Mouse (Mus musculus): ENCODE results near the gene Rangap1. TPM values are rescaled to one million over a fixed set of nuclear protein-coding genes. Genes with fewer than 3 reads are reported as not detected.

Gene Rangap1
- 99.6 and 101 TPM in 2 replicates for polyA plus RNA-seq (2015; fragmentation: Nextera tagmentation; extraction: Ambion mirVana)

DNA sequence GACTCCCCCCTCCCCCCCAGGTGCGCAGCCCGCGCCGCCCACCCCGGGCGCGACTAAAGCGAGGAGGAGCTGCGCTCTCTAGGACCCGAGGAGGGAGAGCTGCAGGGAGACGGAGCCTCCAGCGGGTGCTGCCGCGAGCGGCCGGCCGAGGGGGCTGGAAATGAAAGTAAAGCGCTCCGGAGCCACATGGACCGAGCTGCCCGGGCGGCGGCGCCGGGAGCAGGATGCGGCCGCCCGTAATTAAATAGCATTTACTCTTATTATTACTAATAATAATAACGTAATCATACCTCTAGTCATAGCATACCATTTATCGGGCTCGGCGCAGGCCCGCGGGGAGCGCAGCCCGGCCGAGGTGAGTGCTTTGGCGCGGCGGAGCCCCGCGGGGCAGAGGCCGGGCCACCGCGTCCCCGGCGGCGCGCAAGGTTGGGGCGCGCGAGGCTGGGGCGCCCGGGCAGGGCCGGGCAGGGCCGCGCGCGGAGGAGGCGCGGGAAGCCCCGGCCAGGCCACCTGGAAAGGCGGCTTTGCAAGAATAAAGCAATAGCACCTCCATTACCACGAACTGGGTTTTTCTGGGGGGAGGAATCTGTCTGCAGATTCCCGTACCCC is at the start of gene Rangap1, which contains the start of gene Zc3h7b:
TSS of gene Rangap1 (minus strand) at position 539 of the 609 bp plus-strand sequence.
TSS of gene Zc3h7b (plus strand) at position 66 of the 609 bp plus-strand sequence.
- Histone ChIP-seq H3K4me3 (peak within 1 kb of the TSS; percentile 98), H3K4me1 (peaks cover 15% of the 10 kb centered on the region), H3K9me3 (no peaks in the 10 kb centered on the region), H3K27ac (peak within 1 kb of the TSS; percentile 94), H3K4me2 (peak within 1 kb of the TSS; percentile 79), H3K36me3 (no peaks in the 10 kb centered on the region), H3K27me3 (no peaks in the 10 kb centered on the region), H3K9ac (peak within 1 kb of the TSS; percentile 94)
- ATAC-seq (ENCODE audit: insufficient number of reproducible peaks, low FRiP score, low TSS enrichment, low read depth), result peak; percentile 74
- whole genome bisulfite sequencing, result under 1% methylated on average over 63 of the region's 65 CpGs

DNA sequence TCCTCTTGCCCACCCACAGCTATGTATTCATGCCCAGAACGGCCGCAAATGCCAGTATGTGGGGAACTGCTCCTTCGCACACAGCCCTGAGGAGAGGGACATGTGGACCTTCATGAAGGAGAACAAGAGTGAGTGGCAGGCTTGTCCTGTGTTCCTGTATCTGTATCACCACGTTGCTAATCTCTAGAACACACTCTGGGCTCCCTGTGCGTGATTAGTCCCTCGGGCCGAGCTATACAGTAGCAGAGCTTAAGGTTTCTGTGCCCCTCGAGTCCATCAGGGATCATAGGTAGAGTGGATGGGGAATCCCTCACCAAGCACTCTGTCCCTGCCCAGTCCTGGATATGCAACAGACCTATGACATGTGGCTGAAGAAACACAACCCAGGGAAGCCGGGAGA is 47.1 kb upstream of the Rangap1 start:
- WGBS, result 94% methylated on average over 9 of the region's 9 CpGs
- Histone ChIP-seq H3K9me3 (no peaks in the 10 kb centered on the region), H3K9ac (no peak overlapping the region), H3K27me3 (no peaks in the 10 kb centered on the region), H3K4me1 (no peaks in the 10 kb centered on the region), H3K4me2 (no peak overlapping the region), H3K4me3 (no peak overlapping the region), H3K27ac (no peak overlapping the region), H3K36me3 (peaks cover 73% of the 10 kb centered on the region)
- ATAC-seq (ENCODE audit: insufficient number of reproducible peaks, low FRiP score, low TSS enrichment, low read depth), result no peak

DNA sequence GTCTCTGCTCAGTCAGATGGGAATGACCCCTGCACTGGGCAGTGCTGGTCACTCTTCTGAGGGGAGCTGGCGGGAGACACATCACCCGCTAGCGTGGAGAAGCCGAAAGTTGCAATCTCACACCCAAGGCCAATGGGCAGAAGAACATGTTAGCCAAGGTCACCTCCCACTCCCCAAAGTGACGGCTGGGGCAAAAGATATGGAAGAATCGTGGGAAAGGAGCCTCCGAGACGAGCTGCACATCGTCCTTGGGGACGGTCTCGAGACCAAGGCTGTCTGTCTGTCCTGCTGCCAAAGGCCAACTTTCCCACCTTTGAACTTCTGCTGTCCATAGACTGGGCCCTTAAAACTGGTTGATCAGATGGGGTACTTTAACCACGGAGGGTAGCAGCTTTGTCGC is 42.2 kb upstream of the Rangap1 start:
- no peaks in the 10 kb centered on the region for H3K4me1 ChIP-seq
- peaks cover 87% of the 10 kb centered on the region for H3K36me3 ChIP-seq
- H3K4me2 ChIP-seq, result no peak overlapping the region
- H3K4me3 ChIP-seq, result no peak overlapping the region
- 96% methylated on average over 13 of the region's 13 CpGs for WGBS
- no peak for ATAC-seq (ENCODE audit: insufficient number of reproducible peaks, low FRiP score, low TSS enrichment, low read depth)
- H3K9me3 ChIP-seq, result no peaks in the 10 kb centered on the region
- no peak overlapping the region for H3K9ac ChIP-seq
- no peak overlapping the region for H3K27ac ChIP-seq
- H3K27me3 ChIP-seq, result no peaks in the 10 kb centered on the region

DNA sequence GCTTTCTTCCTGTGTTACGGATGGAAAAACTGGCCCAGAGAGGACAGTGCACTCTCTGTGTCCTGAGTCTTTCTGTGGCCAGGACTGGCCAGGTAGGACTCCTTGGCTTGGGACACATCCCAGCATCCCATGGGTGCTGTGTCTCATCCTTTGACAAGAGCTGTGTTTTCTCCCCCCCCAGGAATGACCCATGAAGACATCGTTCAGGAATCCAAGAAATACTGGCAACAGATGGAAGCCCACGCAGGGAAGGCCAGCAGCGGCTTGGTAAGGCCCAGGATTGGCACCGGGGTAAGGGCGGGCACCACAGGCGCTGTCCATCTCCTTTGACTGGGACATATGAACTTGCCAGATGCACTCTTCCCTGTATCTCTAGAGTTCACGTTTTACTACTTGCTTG is 40.4 kb upstream of the Rangap1 start:
- peaks cover 88% of the 10 kb centered on the region for H3K36me3 ChIP-seq
- WGBS, result 94% methylated on average over 8 of the region's 8 CpGs
- H3K4me2 ChIP-seq, result no peak overlapping the region

DNA sequence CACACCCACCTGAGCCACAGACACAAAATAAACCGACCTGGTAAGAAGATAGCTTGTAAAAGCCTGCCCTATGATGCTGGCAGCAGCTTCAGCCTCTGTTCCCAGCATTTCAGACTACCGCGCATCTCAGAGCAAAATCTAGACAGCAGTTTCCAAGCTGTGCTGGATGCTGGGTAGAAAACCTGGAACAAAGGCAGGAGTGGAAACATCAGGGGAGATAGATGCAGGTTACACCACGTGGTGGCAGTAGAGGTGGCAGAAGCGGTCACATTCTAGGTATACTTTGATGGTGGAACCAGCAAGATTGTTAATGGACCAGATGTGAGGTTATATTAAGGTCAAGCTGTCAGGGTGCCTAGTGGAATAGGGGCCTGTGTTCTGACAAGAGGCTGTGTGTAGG is 39.4 kb upstream of the Rangap1 start:
- no peaks in the 10 kb centered on the region for H3K9me3 ChIP-seq
- 60% methylated on average over 5 of the region's 5 CpGs for WGBS
- no peak overlapping the region for H3K9ac ChIP-seq
- no peaks in the 10 kb centered on the region for H3K4me1 ChIP-seq
- H3K36me3 ChIP-seq, result peaks cover 90% of the 10 kb centered on the region
- H3K27ac ChIP-seq, result no peak overlapping the region
- H3K4me2 ChIP-seq, result no peak overlapping the region
- no peaks in the 10 kb centered on the region for H3K27me3 ChIP-seq
- no peak overlapping the region for H3K4me3 ChIP-seq
- no peak for ATAC-seq (ENCODE audit: insufficient number of reproducible peaks, low FRiP score, low TSS enrichment, low read depth)

More for the DNA sequence above, 40.4 kb upstream of the Rangap1 start:
- H3K9ac ChIP-seq, result no peak overlapping the region
- H3K27ac ChIP-seq, result no peak overlapping the region
- no peak for ATAC-seq (ENCODE audit: insufficient number of reproducible peaks, low FRiP score, low TSS enrichment, low read depth)
- no peaks in the 10 kb centered on the region for H3K4me1 ChIP-seq
- no peaks in the 10 kb centered on the region for H3K27me3 ChIP-seq
- no peaks in the 10 kb centered on the region for H3K9me3 ChIP-seq
- no peak overlapping the region for H3K4me3 ChIP-seq

DNA sequence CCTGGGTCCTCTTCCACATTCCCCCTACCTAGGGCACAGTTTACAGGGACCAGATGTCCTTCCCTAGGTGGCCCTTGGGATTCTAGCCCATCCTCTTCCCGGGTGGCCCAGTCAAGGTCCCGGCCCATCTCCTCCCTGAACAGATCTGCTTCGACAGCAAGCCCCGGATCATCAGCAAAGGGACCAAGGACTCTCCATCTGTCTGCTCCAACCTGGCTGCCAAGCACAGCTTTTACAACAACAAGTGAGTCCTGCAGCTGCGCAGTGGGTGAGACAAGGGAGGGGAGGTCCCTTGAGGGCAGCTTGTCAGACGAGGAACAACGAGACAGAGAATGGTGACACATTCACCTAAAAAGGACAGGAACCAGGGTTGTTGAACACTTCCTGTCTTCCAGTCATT is 36.5 kb upstream of the Rangap1 start:
- ATAC-seq (ENCODE audit: insufficient number of reproducible peaks, low FRiP score, low TSS enrichment, low read depth), result no peak
- WGBS, result 81% methylated on average over 7 of the region's 7 CpGs
- H3K27ac ChIP-seq, result no peak overlapping the region
- no peaks in the 10 kb centered on the region for H3K9me3 ChIP-seq
- H3K4me3 ChIP-seq, result no peak overlapping the region
- no peaks in the 10 kb centered on the region for H3K27me3 ChIP-seq
- H3K4me1 ChIP-seq, result no peaks in the 10 kb centered on the region
- H3K36me3 ChIP-seq, result peaks cover 94% of the 10 kb centered on the region
- no peak overlapping the region for H3K9ac ChIP-seq
- H3K4me2 ChIP-seq, result no peak overlapping the region

DNA sequence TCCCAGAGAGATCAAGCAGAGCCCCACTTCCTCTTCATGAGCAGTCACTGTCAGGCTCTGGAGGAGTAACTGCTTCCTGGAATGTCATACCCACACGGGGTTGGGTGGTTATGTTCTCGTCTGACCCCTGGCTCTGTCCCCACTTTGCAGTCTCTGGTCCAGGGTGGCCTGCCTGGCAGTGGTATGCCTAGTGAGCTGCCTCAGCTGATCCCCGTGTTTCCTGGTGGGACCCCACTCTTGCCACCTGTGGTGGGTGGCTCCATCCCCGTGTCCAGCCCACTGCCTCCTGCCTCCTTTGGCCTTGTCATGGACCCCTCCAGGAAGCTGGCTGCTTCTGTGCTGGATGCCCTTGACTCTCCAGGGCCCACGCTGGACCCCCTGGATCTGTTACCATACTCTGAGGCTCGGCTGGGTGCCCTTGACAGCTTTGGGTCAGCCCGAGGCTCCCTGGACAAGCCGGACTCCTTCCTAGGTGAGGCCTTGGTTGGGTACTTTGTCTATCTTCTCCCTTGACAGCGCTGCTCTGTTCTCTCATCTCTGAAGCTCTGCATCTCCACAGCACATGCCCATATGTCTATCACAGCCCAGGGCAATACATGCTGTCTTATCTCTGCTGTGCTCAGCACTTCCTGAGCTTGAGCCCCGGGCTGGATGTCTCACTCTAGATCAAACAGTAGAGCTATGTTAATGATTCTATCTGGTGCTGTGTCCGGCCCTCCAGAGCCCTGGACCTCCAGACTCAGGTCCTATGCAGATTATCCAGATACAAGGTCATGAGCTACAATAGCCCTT is 31.5 kb upstream of the Rangap1 start:
- WGBS, result 90% methylated on average over 11 of the region's 11 CpGs
- peaks cover 98% of the 10 kb centered on the region for H3K36me3 ChIP-seq
- no peak for ATAC-seq (ENCODE audit: insufficient number of reproducible peaks, low FRiP score, low TSS enrichment, low read depth)
- peaks cover 3% of the 10 kb centered on the region; the same call in 1 of the 2 replicates for H3K4me1 ChIP-seq
- H3K4me2 ChIP-seq, result no peak overlapping the region
- no peak overlapping the region for H3K4me3 ChIP-seq
- H3K9ac ChIP-seq, result no peak overlapping the region
- no peaks in the 10 kb centered on the region for H3K27me3 ChIP-seq
- H3K27ac ChIP-seq, result no peak overlapping the region
- H3K9me3 ChIP-seq, result no peaks in the 10 kb centered on the region

DNA sequence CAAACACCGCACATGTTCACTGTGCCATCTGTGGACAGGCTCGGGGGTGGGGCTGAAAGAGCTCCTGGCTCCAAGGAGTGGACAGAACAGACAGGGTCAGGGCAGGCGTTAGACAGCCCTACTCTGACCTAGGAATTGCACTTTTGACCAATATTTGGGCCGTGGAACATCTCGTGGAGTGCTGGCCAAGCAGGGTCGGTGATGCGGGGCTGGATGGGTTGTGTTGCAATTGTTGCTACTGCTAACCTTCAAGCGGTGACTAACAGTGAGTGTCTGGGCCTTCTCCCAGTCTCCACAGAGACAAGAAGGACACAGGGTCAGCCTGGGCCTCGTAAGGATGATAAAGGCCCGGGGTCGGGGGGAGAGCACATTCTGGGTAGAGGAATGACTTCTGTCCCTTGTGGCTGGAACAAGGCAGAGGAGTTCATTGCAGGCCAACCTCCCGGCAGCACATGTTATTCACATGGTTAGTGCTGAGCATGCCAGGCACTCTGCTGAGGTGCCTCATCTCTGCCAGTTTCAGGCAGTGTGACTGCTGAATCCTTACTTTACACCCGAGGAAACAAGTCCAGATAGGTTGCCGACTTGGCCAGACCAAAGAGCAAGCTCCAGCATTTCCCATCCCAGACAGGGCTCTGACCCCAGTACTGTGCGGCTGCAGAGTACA is 29.3 kb upstream of the Rangap1 start:
- H3K36me3 ChIP-seq, result peaks cover 91% of the 10 kb centered on the region
- H3K27me3 ChIP-seq, result no peaks in the 10 kb centered on the region
- H3K9me3 ChIP-seq, result no peaks in the 10 kb centered on the region
- 93% methylated on average over 15 of the region's 15 CpGs for WGBS
- H3K4me2 ChIP-seq, result no peak overlapping the region
- H3K4me1 ChIP-seq, result peaks cover 3% of the 10 kb centered on the region; the same call in 1 of the 2 replicates
- H3K27ac ChIP-seq, result no peak overlapping the region
- ATAC-seq (ENCODE audit: insufficient number of reproducible peaks, low FRiP score, low TSS enrichment, low read depth), result no peak
- no peak overlapping the region for H3K9ac ChIP-seq
- H3K4me3 ChIP-seq, result no peak overlapping the region

DNA sequence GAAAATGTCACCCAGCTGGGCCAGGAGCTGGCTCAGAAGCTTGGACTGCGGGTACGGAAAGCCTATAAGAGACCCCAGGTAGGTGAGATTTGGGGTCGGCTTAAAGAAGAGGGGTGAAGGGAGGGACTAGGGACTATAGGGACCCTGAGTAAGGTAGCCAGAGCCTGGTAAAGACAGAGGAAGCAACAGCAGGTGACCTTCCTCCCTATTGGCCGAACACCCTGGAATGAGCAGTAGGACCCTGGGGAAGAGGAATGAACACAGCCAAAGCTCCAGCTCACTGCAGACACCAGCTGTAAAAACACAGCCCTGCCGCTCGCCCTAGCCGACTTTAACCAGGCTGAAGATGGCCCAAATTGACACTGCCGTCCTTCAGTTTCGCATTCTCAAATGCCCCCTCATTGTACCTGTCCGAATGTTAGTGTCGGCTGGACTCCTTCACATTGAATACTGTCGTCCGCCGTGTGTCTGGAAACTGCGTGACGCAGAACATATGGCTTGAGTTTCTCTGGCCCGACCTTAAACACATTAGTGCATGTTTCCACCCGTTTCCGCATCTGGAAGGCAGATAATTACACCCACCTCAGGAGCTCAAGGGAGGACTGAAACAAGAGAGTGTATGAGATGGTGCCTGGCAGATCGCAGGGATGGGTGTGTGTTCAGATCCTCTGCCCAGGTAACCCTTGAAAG is 27.2 kb upstream of the Rangap1 start:
- H3K4me1 ChIP-seq, result peaks cover 3% of the 10 kb centered on the region; the same call in 1 of the 2 replicates
- H3K4me3 ChIP-seq, result no peak overlapping the region
- H3K4me2 ChIP-seq, result no peak overlapping the region
- no peaks in the 10 kb centered on the region for H3K9me3 ChIP-seq
- no peak overlapping the region for H3K9ac ChIP-seq
- WGBS, result 63% methylated on average over 20 of the region's 20 CpGs
- H3K27ac ChIP-seq, result 0 out of 2 replicates have a peak overlapping the region, but pooled peaks have one; percentile 43
- H3K27me3 ChIP-seq, result no peaks in the 10 kb centered on the region
- no peak for ATAC-seq (ENCODE audit: insufficient number of reproducible peaks, low FRiP score, low TSS enrichment, low read depth)
- H3K36me3 ChIP-seq, result peaks cover 89% of the 10 kb centered on the region

DNA sequence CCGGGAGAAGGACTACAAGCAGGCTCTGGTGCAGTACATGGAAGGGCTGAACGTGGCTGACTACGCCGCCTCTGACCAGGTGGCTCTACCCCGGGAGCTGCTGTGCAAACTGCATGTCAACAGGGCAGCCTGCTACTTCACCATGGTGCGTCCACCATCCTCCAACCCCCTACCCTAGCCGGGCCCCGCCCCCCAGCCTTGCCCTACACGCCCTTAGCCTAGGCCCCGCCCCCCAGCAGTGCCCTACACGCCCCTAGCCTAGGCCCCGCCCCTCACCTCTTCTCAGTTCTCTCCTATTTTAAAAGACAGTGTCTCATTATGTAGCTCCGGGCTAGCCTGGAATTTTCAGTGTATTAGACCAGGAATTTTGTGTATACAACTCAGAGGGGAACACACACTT is 23.7 kb upstream of the Rangap1 start:
- no peaks in the 10 kb centered on the region for H3K27me3 ChIP-seq
- WGBS, result 54% methylated on average over 13 of the region's 13 CpGs
- H3K9me3 ChIP-seq, result no peaks in the 10 kb centered on the region
- ATAC-seq (ENCODE audit: insufficient number of reproducible peaks, low FRiP score, low TSS enrichment, low read depth), result no peak
- no peak overlapping the region for H3K27ac ChIP-seq
- no peak overlapping the region for H3K4me3 ChIP-seq
- H3K4me1 ChIP-seq, result peaks cover 3% of the 10 kb centered on the region; the same call in 1 of the 2 replicates
- H3K4me2 ChIP-seq, result no peak overlapping the region
- no peak overlapping the region for H3K9ac ChIP-seq
- H3K36me3 ChIP-seq, result peaks cover 53% of the 10 kb centered on the region

DNA sequence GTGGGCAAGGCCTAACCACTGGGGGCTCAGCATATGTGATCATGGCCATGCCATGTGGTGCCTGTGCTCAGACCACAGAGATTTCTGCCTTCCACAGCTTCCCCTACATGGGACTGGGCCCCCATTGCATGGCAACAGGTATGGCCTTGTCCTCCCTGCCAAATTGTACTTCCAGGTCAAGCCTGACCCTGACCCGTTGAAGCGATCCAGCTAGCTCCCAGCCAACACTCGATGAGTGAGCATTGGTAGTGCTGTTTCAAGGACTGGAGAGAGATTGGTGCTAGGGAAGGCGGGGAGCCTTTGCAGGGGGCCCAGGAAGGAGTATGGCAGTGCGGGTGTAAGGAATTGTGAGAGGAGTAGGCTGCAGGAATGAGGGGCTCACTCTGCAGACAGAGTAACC is 21.1 kb upstream of the Rangap1 start:
- 90% methylated on average over 5 of the region's 5 CpGs for WGBS
- Histone ChIP-seq H3K4me2 (no peak overlapping the region), H3K27ac (no peak overlapping the region), H3K36me3 (peaks cover 34% of the 10 kb centered on the region), H3K27me3 (no peaks in the 10 kb centered on the region), H3K4me1 (no peaks in the 10 kb centered on the region), H3K9me3 (no peaks in the 10 kb centered on the region), H3K4me3 (no peak overlapping the region), H3K9ac (no peak overlapping the region)
- ATAC-seq (ENCODE audit: insufficient number of reproducible peaks, low FRiP score, low TSS enrichment, low read depth), result no peak
